Mouse (Mus musculus): ENCODE measurements around the gene Tox3. TPM values are rescaled to one million over a fixed set of nuclear protein-coding genes. Genes with fewer than 3 reads are reported as not detected.

Tox3 gene
- polyA plus RNA-seq, 1 experiment from 2014 or later = 5.4 TPM

- no peaks in the 10 kb centered on the region for H3K4me1 ChIP-seq (replicated peaks; ENCODE audit: control insufficient read depth, insufficient read depth)
- no peak overlapping the region for H3K9ac ChIP-seq (ENCODE audit: low read length)
- H3K9me3 ChIP-seq (ENCODE audit: control insufficient read depth, low read length) = no peaks in the 10 kb centered on the region
- ATAC-seq (ENCODE audit: low FRiP score, low TSS enrichment) = no peak
- no peak for TF ChIP-seq EP300 (optimal IDR thresholded peaks at IDR 0.05)
- 73% methylated on average over 2 of the region's 2 CpGs for WGBS
- no peak overlapping the region for H3K27ac ChIP-seq (replicated peaks)
- H3K4me3 ChIP-seq (ENCODE audit: low read depth, low read length) = no peak overlapping the region
- DNase-seq (ENCODE audit: low spot score) = no peak
- no peaks in the 10 kb centered on the region for H3K36me3 ChIP-seq (ENCODE audit: control insufficient read depth, insufficient read depth, low read length)
- H3K4me2 ChIP-seq (replicated peaks; ENCODE audit: low read depth) = no peak overlapping the region
- H3K27me3 ChIP-seq (ENCODE audit: control insufficient read depth, insufficient read depth, low read length) = no peaks in the 10 kb centered on the region
These were observed 4.8 kb upstream of the Tox3 start for GRCm38 (mm10) chr8:90352991-90353390.

DNA sequence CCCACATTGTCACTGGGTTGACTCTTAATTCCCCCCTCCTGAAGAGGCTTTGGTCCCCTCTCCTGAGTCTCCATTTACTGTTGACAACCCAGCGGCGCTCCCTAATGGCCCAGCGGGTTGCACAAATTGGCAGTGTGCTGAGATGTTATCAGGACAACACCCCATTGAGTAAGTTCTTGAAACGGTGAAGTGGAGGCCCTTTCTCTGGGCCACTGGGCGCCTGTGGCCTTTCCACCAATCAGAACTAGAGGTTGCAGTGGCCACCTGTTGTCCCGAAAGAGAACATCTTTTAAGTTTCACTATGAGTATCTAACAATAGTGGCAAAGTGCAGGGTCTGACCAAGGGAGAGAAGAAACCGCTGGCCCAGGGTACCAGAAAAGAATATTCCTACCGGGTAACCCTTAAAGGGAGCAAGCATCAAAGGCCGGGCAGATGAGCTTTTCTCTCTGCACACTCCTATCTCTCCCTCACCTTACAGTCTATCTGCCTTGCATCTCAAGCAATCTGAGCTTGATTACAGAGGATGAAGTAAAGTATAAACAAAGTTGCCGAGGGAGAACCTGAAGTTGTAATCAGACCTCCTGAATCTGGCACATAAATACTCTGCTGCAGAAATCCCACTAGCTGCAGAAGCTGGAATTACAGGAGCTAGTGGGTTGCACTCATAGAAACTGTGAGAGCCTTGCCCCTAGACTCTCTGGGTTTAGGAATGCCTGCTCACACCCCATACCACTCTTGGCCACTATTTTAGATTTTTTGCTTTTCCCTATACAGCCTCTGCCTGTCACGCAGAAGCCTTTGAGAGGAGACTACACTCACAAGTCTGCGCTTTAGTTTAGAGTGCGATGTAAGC, 1.8 kb upstream of the Tox3 start:
- TF ChIP-seq EP300 (optimal IDR thresholded peaks at IDR 0.05) (no peak), CTCF (IDR thresholded peaks at IDR 0.05; ENCODE audit: low read depth) (peak; percentile 66)
- DNase-seq (ENCODE audit: low spot score) = peak; percentile 75
- Histone ChIP-seq H3K27me3 (ENCODE audit: control insufficient read depth, insufficient read depth, low read length) (no peaks in the 10 kb centered on the region), H3K9ac (ENCODE audit: low read length) (no peak overlapping the region), H3K4me1 (replicated peaks; ENCODE audit: control insufficient read depth, insufficient read depth) (no peaks in the 10 kb centered on the region; the same call in 1 of the 2 replicates), H3K4me3 (ENCODE audit: low read depth, low read length) (no peak overlapping the region), H3K4me2 (replicated peaks; ENCODE audit: low read depth) (no peak overlapping the region), H3K36me3 (ENCODE audit: control insufficient read depth, insufficient read depth, low read length) (no peaks in the 10 kb centered on the region), H3K9me3 (ENCODE audit: control insufficient read depth, low read length) (no peaks in the 10 kb centered on the region), H3K27ac (replicated peaks) (peak overlapping the region; percentile 49; the same call in 1 of the 2 replicates)
- peak; percentile 82 for ATAC-seq (ENCODE audit: low FRiP score, low TSS enrichment)
- 43% methylated on average over 13 of the region's 13 CpGs for WGBS

- H3K27me3 ChIP-seq (ENCODE audit: control insufficient read depth, insufficient read depth, low read length) = no peaks in the 10 kb centered on the region
- no peaks in the 10 kb centered on the region for H3K9me3 ChIP-seq (ENCODE audit: control insufficient read depth, low read length)
- no peaks in the 10 kb centered on the region for H3K36me3 ChIP-seq (ENCODE audit: control insufficient read depth, insufficient read depth, low read length)
- H3K9ac ChIP-seq (ENCODE audit: low read length) = 0 out of 2 replicates have a peak overlapping the region, but pooled peaks have one; percentile 75
- no peak for TF ChIP-seq CTCF (IDR thresholded peaks at IDR 0.05; ENCODE audit: low read depth)
- no peak for TF ChIP-seq EP300 (optimal IDR thresholded peaks at IDR 0.05)
- peak overlapping the region; percentile 88 for H3K27ac ChIP-seq (replicated peaks)
- ATAC-seq (ENCODE audit: low FRiP score, low TSS enrichment) (peak; percentile 25; the same call in 1 of the 2 replicates), DNase-seq (ENCODE audit: low spot score) (no peak)
- 48% methylated on average over 11 of the region's 11 CpGs for WGBS
- H3K4me1 ChIP-seq (replicated peaks; ENCODE audit: control insufficient read depth, insufficient read depth) = no peaks in the 10 kb centered on the region; the same call in 1 of the 2 replicates
- H3K4me3 ChIP-seq (ENCODE audit: low read depth, low read length) = no peak overlapping the region; the same call in 1 of the 2 replicates
- H3K4me2 ChIP-seq (replicated peaks; ENCODE audit: low read depth) = peak overlapping the region; percentile 91
These were observed 962 bp upstream of the Tox3 start for GRCm38 (mm10) chr8:90348926-90349683.

DNA sequence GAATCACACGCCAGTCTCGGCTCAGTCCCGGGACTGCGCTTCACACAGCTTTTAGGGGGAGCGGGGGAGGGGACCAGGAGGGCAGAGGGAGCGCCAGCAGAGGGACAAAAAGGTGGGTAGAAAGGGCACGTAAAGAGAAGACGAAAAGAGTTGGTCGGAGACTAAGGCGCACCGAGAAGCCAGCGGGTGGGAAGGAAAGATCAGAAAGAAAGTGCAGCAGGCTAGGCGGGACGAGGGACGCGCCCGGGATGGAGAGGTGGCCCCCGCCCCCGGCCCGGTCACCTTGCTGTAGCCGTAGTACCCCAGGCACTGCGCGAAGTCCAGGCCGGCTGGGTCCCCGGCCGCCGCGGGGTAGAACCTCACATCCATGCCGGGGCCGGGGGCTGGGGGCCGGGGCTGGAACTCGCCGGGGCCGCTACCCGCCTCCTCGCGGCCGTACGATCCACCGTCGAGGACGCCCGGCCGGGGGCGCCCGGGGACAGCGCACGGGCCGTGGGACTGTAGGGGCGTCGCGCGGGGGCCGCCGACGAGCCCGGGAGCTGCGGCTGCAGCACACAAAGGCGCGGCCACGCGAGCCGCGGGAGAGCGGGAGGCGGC, 464 bp downstream of the Tox3 start:
- H3K27ac ChIP-seq (replicated peaks) = peak overlapping the region; percentile 88
- no peaks in the 10 kb centered on the region for H3K9me3 ChIP-seq (ENCODE audit: control insufficient read depth, low read length)
- peak overlapping the region; percentile 76 for H3K4me3 ChIP-seq (ENCODE audit: low read depth, low read length)
- H3K27me3 ChIP-seq (ENCODE audit: control insufficient read depth, insufficient read depth, low read length) = no peaks in the 10 kb centered on the region
- H3K36me3 ChIP-seq (ENCODE audit: control insufficient read depth, insufficient read depth, low read length) = no peaks in the 10 kb centered on the region
- peak overlapping the region; percentile 75 for H3K9ac ChIP-seq (ENCODE audit: low read length)
- peak; percentile 29; the same call in 1 of the 2 replicates for TF ChIP-seq CTCF (IDR thresholded peaks at IDR 0.05; ENCODE audit: low read depth)
- TF ChIP-seq EP300 (optimal IDR thresholded peaks at IDR 0.05) = no peak
- H3K4me2 ChIP-seq (replicated peaks; ENCODE audit: low read depth) = peak overlapping the region; percentile 91
- peak; percentile 58 for ATAC-seq (ENCODE audit: low FRiP score, low TSS enrichment)
- no peaks in the 10 kb centered on the region; the same call in 1 of the 2 replicates for H3K4me1 ChIP-seq (replicated peaks; ENCODE audit: control insufficient read depth, insufficient read depth)
- no peak for DNase-seq (ENCODE audit: low spot score)
- under 1% methylated on average over 46 of the region's 66 CpGs for WGBS

DNA sequence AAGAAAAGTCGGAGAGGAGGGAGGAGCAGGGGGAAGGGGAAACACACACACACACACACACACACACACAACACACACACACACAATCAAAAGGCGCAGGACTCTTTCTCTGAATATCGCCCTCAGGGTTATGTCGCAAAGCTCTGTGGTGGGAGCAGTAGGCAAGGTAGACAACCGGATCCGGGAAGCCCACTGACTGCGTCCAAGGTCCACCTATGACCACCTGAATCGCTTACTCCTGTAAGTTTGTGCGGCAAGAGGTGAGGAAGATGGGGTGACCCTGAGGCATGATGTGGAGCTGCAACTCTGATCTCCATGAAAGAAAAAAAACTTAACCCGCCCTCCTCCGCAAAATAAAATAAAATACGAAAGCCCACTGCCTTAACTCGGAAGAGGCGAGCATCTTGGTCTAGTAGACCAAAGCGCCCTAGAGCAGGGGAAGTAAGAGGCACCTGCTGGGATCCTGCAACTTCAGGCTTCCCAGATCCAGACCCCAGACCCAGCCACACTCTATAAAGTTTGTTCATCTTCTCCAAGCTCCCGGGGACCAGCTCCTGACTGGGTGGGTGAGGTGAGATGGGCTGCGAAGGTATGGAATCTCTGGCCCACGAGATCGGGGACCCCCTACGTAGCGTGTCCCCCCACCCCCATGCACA, 1.1 kb downstream of the Tox3 start:
- peak overlapping the region; percentile 91 for H3K4me2 ChIP-seq (replicated peaks; ENCODE audit: low read depth)
- DNase-seq (ENCODE audit: low spot score) (no peak), ATAC-seq (ENCODE audit: low FRiP score, low TSS enrichment) (no peak)
- peak overlapping the region; percentile 88 for H3K27ac ChIP-seq (replicated peaks)
- TF ChIP-seq EP300 (optimal IDR thresholded peaks at IDR 0.05) = no peak
- no peak for TF ChIP-seq CTCF (IDR thresholded peaks at IDR 0.05; ENCODE audit: low read depth)
- H3K9ac ChIP-seq (ENCODE audit: low read length) = peak overlapping the region; percentile 75
- no peaks in the 10 kb centered on the region; the same call in 1 of the 2 replicates for H3K4me1 ChIP-seq (replicated peaks; ENCODE audit: control insufficient read depth, insufficient read depth)
- H3K4me3 ChIP-seq (ENCODE audit: low read depth, low read length) = peak overlapping the region; percentile 76
- 1% methylated on average over 21 of the region's 21 CpGs for WGBS
- no peaks in the 10 kb centered on the region for H3K9me3 ChIP-seq (ENCODE audit: control insufficient read depth, low read length)
- H3K36me3 ChIP-seq (ENCODE audit: control insufficient read depth, insufficient read depth, low read length) = no peaks in the 10 kb centered on the region
- no peaks in the 10 kb centered on the region for H3K27me3 ChIP-seq (ENCODE audit: control insufficient read depth, insufficient read depth, low read length)
